Mouse (Mus musculus) frontal cortex, adult 2 months (tissue): Measurements from ENCODE around the gene Gpr137. TPM values are rescaled to one million over a fixed set of nuclear protein-coding genes. Genes with fewer than 3 reads are reported as not detected.
A peak's percentile ranks its signal among the peaks of the same experiment; 100 is the strongest.
"Not testable (repeated sequence)": the region's sequence is repeated elsewhere in the genome, so short reads cannot be mapped to it uniquely, and the experiment has no call there.

Source experiments
- DNase-seq, 2 experiments: peaks; one replicate each; pipeline ENCODE4 v3.0.0; 2022; ENCODE audit warnings: low spot score in 1 of 2; ENCODE audit errors: extremely low spot score in 1 of 2
- polyA plus RNA-seq: library from polyadenylated mRNA; depleted of rRNA; stranded (reverse); fragments of >200 nt; gene quantifications from 2 replicates; pipeline ENCODE4 v1.2.3, GENCODE M21; 2012; rRNA removed

Gene Gpr137
- 105 TPM in 2 replicates for polyA plus RNA-seq

DNA sequence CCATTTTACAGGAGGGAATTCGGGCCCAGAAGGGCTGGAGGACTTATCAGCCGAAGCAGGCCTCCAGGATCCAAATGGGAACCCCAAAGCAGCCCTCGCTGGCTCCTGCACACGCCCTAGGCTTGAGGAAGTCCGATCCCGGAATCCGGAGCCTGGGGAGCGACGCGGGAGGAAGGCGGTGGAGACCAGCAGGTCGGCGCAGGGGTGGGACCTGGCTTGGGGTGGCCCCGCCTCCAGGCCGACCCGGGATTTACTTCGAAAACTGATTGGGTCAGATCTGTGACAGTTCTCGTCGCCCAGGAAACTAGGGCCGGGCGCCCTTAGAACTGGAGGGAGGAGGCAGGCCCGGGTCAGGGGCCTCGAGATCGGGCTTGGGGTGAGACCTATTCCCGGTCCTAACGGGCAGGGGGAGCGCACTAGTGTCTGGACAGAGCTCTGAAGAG lies at the start of gene Gpr137:
TSS of gene Gpr137 (minus strand) at position 232 of the 443 bp plus-strand sequence.
- peak; percentile 93 to 95 for DNase-seq

- DNase-seq = not testable (repeated sequence)
These were observed 48.9 kb upstream of the Gpr137 start for GRCm38 (mm10) chr19:6991166-6991565.

- no peak for DNase-seq
These were observed 48.4 kb upstream of the Gpr137 start for GRCm38 (mm10) chr19:6990712-6991111.

- DNase-seq = no peak
These were observed 47.0 kb upstream of the Gpr137 start for GRCm38 (mm10) chr19:6989251-6989650.

DNA sequence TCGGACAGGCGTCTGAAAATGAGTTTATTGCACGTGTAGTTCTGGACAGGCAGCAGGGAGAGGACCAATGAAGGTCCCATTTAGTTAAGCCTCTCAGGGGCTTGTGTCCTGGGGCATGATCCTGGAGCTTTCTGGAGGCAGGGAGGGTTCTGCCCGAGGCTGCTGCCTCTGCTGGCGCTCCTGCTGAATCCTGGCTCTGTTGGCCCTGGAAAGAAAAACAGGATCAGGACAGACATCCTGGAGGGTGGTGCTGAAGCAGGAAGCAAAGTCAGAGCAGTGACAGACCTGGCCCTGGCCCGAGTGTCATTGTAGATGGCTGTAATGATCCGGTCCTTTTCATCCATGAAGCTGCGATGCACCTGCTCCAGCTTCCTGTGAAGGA lies 45.6 kb upstream of the Gpr137 start:
- no peak for DNase-seq

DNA sequence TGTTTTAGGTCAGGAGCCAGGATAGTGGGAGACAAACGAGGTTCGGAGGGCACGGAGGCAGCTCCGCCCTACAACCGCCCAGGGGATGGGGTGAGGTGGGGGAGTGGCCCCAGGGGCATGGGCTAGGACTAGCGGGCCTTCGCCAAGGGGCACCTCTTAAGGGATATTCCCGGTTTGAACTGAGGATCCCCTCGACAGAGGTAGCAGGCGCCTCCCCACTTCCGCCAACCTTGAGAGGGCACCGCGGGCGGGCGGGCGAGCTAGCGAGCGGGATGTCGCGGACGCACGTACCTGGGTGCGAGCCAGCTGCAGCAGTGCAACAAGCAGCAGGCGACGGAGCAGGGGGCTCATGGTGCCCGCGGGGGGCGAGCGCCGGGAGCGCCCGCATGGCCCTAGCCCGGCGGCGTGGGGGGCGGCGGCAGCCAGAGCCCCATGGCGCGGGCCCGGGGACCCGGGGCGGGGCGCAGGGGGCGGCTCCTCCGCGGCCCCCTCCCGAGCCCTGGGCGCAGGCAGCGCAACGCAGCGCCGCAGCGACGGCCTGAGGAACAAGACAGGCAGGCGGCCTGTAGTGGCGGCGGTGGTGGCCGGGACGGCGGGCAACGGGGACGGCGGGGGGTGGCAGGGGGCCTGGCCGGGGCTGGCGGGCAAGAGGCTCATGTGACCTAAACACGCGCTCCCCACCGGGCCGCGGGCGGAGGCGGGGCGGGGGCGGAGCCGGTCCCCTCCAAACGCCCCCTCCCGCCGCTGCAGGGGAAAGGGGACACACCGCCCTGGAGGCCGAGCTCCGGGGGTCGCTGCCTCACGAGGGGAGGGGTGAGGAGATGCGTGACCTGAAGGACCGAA lies 45.0 kb upstream of the Gpr137 start, which contains the start of gene Vegfb:
TSS of gene Vegfb (minus strand) at position 591 of the 843 bp plus-strand sequence.
- DNase-seq = no peak

GRCm38 (mm10) chr19:6985951-6986708 lies 43.9 kb upstream of the Gpr137 start:
- DNase-seq = no peak

GRCm38 (mm10) chr19:6985300-6985699 lies 43.0 kb upstream of the Gpr137 start:
- DNase-seq = no peak

DNA sequence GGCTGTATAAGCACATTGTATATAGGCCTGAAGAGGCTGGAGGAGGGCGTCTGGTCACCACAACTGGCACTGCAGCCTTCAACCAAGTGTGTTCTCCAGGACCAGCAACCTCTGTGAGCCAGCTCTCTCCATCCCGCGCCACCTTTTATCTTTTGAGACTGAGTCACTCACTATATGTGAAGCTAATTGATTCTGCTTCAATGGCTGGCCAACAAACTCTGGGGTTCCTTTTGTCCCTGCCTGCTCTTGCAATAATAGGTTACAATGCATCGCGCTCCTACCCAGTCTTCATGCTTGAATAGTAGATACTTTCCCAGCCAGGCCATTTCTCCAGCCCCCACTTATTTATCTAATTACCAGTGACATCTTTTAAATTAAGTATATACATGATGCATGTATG lies 41.3 kb upstream of the Gpr137 start:
- no peak for DNase-seq

DNA sequence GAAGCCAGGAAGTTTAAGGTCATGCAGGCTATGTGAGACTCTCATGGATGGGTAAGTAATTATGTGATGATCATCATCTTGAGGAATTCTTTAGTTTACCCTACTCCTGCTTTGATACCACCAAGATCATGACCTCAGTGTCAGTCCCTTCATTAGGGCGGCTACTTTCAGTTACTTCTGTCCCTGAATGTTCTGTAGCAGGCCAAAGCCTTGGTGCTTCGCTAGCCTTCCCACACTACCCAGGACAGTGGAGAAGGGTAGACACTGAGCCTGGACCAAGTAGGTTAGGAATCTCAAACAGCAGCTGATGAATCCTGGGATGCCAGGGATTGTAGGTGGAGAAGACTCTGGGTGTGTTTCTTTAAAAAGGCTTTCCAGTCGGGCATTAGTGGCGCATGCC lies 39.2 kb upstream of the Gpr137 start:
- DNase-seq = no peak

- DNase-seq = peak; percentile 97 to 99
These were observed 38.3 kb upstream of the Gpr137 start, which contains the start of gene Fkbp2 for GRCm38 (mm10) chr19:6980381-6981093. Gene Fkbp2 (minus strand): TSS chr19:6980501.

- DNase-seq = peak; percentile 99
These were observed 37.5 kb upstream of the Gpr137 start for GRCm38 (mm10) chr19:6979486-6980380.

GRCm38 (mm10) chr19:6979001-6979479 lies 36.8 kb upstream of the Gpr137 start:
- peak; percentile 56 to 62 for DNase-seq

- DNase-seq = no peak
These were observed 36.3 kb upstream of the Gpr137 start for GRCm38 (mm10) chr19:6978639-6978974.

DNA sequence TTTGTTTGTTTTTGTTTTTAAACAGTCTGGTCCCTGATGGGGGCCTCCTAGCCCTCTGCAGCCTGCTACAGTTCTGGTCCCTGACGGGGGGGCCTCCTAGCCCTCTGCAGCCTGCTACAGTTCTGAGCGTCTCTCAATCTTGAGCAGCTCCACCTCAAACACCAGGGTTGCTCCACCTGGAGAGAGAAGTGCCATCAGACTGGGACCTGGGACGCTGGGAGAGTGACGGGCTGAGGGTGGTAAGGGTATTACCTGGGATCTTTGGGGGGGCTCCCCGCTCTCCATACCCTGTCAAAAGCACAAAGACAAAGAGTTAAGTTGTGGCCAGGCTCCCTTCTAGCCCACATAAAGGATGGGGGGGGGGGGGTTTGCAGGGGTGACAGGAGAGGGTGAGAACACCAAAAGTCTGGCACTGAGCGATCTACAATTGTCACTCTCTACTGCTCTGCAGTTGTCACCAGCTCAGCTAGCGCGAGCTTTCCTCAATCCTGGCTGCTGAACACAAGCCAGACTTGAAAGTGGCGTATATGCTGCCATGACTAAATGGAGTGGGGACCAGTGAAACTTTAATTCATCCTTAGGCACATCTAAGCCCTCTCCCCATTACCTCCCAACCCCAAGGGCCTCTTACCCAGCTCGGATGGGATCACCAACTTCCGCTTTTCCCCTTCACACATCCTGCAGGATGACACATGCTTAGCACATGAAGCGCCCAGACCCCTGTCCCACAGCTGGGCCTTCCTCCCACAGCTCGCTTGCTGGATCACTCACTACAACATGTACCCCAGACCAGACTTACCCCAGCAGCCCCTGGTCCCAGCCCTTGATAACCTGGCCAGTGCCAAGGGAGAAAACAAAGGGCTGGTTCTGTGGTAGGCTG lies 35.7 kb upstream of the Gpr137 start:
- no peak for DNase-seq

DNA sequence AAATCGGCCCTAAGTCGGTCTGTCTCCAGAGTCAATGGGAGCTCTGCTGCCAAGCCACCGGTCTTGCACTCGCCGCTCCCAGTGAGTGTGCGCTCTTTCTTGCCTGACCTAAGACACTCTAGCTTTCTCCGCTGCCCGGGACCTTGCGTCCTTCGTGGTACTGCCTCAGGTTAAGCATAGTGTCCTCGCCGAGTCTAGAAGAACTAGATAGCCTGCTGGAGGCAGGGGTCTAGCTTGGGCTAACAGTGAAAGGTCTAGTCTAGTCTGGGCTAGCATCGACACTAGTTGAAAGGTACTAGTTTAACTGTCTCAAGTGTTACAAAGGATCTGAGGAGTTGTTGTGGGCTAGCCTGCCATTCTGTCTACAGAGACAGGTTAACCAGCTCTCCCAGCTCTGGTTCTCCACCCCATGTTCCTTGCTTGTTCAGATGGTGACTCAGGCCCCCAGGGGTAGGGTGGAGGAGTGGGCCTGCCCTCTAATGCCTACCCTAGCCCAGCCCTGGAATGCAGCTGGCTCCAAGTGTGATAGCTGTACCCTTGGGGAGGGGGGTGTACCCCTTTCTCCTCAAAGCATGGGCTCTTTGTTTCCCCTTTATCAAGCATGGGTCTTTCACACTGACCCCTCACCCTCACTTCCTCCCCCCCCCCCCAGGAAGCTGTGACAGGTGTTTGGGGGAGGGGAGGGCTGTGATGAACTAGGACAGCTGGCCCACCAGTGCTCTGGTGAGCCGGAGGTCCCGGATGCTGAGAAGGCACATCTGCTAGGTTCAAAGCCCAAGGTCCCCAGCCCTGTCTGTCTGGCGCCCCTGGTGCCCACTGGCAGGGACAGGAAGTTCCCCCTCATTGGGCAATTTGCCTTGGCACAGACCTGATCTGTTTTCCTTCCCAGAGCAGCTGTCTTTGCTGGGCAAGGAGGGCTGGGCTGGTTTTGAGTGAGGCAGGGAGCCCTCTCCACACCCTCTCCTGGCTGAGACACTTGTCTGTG lies 33.5 kb upstream of the Gpr137 start, which contains the start of gene Plcb3:
TSS of gene Plcb3 (minus strand) at position 934 of the 985 bp plus-strand sequence.
- DNase-seq = peak in 1 of 2 experiments; percentile 69
